Mouse (Mus musculus): ENCODE measurements around the gene Cyth2. TPM values are rescaled to one million over a fixed set of nuclear protein-coding genes. Genes with fewer than 3 reads are reported as not detected.

Cyth2 gene
- 30.1 and 42.3 TPM in 2 replicates for polyA plus RNA-seq (2012; rRNA removed; ENCODE audit: low replicate concordance)

GRCm38 (mm10) chr7:45813787-45814779 lies at the start of gene Cyth2:
TSS of gene Cyth2 (minus strand) at chr7:45814581.

GRCm38 (mm10) chr7:45830427-45831127 lies 16.2 kb upstream of the Cyth2 start, which contains the start of gene Grwd1:
TSS of gene Grwd1 (minus strand) at chr7:45830944.

GRCm38 (mm10) chr7:45824598-45824997 lies 10.2 kb upstream of the Cyth2 start, which contains the start of gene Kcnj14:
TSS of gene Kcnj14 (minus strand) at chr7:45824782.

GRCm38 (mm10) chr7:45784524-45785372 lies 29.6 kb downstream of the Cyth2 start, which contains the start of gene Sult2b1:
TSS of gene Sult2b1 (minus strand) at chr7:45784669.

DNA sequence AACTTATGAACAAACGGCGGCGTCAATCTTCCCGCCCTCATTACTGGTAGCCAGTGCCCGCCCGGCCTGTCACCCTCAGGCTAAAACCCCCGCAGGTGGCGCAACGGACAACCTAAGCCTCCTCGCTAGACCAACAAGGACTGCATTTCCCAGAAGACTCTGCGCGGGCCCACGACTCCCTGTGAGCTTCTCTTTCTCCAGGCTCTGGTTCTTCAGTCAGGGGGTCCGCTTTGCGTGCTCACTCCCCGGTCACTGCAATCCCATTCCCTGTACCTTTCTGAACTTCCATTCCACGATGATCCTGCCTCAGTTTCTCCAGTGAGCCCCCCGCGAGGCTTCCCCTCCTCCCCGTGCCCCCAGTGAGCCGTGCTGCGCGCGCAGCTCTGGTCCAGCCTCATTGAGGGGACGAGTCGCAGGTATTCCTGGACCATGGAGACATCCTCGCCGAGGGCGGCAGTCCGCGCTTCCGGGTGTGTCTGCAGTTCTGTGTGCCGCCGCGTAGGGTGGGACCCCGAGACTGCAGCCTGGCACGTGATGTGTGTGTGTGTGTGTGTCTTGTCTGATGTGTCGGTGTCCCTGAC lies 30.8 kb downstream of the Cyth2 start, which contains the start of gene Lmtk3:
Lmtk3 (plus strand) TSS at position 228 of the 581 bp plus-strand sequence.

Other genes with a start within 250 kb of the Cyth2 start
- 142 and 145 TPM in 2 replicates for gene Bcat2, start 244.4 kb downstream of the Cyth2 start, polyA plus RNA-seq (2012; rRNA removed; ENCODE audit: low replicate concordance)
- 0.67 and 0.88 TPM in 2 replicates for gene Fgf21, start 199.1 kb downstream of the Cyth2 start, polyA plus RNA-seq (2012; rRNA removed; ENCODE audit: low replicate concordance)
- gene Fut1, start 197.3 kb downstream of the Cyth2 start, polyA plus RNA-seq (2012; rRNA removed; ENCODE audit: low replicate concordance) = 0.12 and 0.72 TPM in 2 replicates
- 0.49 and 0.54 TPM in 2 replicates for gene Izumo1, start 192.8 kb downstream of the Cyth2 start, polyA plus RNA-seq (2012; rRNA removed; ENCODE audit: low replicate concordance)
- 32.4 and 54.6 TPM in 2 replicates for gene Rasip1, start 187.1 kb downstream of the Cyth2 start, polyA plus RNA-seq (2012; rRNA removed; ENCODE audit: low replicate concordance)
- 5.6 and 22.3 TPM in 2 replicates for gene Mamstr, start 174.6 kb downstream of the Cyth2 start, polyA plus RNA-seq (2012; rRNA removed; ENCODE audit: low replicate concordance)
- gene Fut2, start 148.2 kb downstream of the Cyth2 start, polyA plus RNA-seq (2012; rRNA removed; ENCODE audit: low replicate concordance) = 0.16 and 1.4 TPM in 2 replicates
- gene Ntn5, start 130.6 kb downstream of the Cyth2 start, polyA plus RNA-seq (2012; rRNA removed; ENCODE audit: low replicate concordance) = 0.72 and 2.4 TPM in 2 replicates
- gene Sec1, start 120.2 kb downstream of the Cyth2 start, polyA plus RNA-seq (2012; rRNA removed; ENCODE audit: low replicate concordance) = 0.72 and 0.76 TPM in 2 replicates
- 14.2 and 17.5 TPM in 2 replicates for gene Car11, start 114.7 kb downstream of the Cyth2 start, polyA plus RNA-seq (2012; rRNA removed; ENCODE audit: low replicate concordance)
- gene Dbp, start 109.5 kb downstream of the Cyth2 start, polyA plus RNA-seq (2012; rRNA removed; ENCODE audit: low replicate concordance) = 57.0 and 110 TPM in 2 replicates
- 1,150 and 1,812 TPM in 2 replicates for gene Rpl18, start 99.1 kb downstream of the Cyth2 start, polyA plus RNA-seq (2012; rRNA removed; ENCODE audit: low replicate concordance)
- 50.2 and 90.3 TPM in 2 replicates for gene Sphk2, start 96.6 kb downstream of the Cyth2 start, polyA plus RNA-seq (2012; rRNA removed; ENCODE audit: low replicate concordance)
- 1.9 and 3.4 TPM in 2 replicates for gene Fam83e, start 93.4 kb downstream of the Cyth2 start, polyA plus RNA-seq (2012; rRNA removed; ENCODE audit: low replicate concordance)
- gene Spaca4, start 88.8 kb downstream of the Cyth2 start, polyA plus RNA-seq (2012; rRNA removed; ENCODE audit: low replicate concordance) = 0.29 and 0.37 TPM in 2 replicates
- 3.9 and 7.3 TPM in 2 replicates for gene Lmtk3, start 30.8 kb downstream of the Cyth2 start, polyA plus RNA-seq (2012; rRNA removed; ENCODE audit: low replicate concordance)
- gene Sult2b1, start 29.9 kb downstream of the Cyth2 start, polyA plus RNA-seq (2012; rRNA removed; ENCODE audit: low replicate concordance) = 2.4 and 4.2 TPM in 2 replicates
- 4.8 and 9.6 TPM in 2 replicates for gene Kcnj14, start 10.2 kb upstream of the Cyth2 start, polyA plus RNA-seq (2012; rRNA removed; ENCODE audit: low replicate concordance)
- 14.9 and 20.4 TPM in 2 replicates for gene Grwd1, start 16.4 kb upstream of the Cyth2 start, polyA plus RNA-seq (2012; rRNA removed; ENCODE audit: low replicate concordance)
- 193 and 506 TPM in 2 replicates for gene Kdelr1, start 58.2 kb upstream of the Cyth2 start, polyA plus RNA-seq (2012; rRNA removed; ENCODE audit: low replicate concordance)
- 1.3 and 3.6 TPM in 2 replicates for gene Grin2d, start 63.8 kb upstream of the Cyth2 start, polyA plus RNA-seq (2012; rRNA removed; ENCODE audit: low replicate concordance)
- 0.26 TPM in 1 of 2 replicates, not detected in the other for gene Syngr4, start 82.1 kb upstream of the Cyth2 start, polyA plus RNA-seq (2012; rRNA removed; ENCODE audit: low replicate concordance)
- 138 and 156 TPM in 2 replicates for gene Tmem143, start 82.4 kb upstream of the Cyth2 start, polyA plus RNA-seq (2012; rRNA removed; ENCODE audit: low replicate concordance)
- gene Emp3, start 106.8 kb upstream of the Cyth2 start, polyA plus RNA-seq (2012; rRNA removed; ENCODE audit: low replicate concordance) = 335 and 341 TPM in 2 replicates
- 2.7 and 4.8 TPM in 2 replicates for gene Ccdc114, start 109.5 kb upstream of the Cyth2 start, polyA plus RNA-seq (2012; rRNA removed; ENCODE audit: low replicate concordance)
- 0.24 and 0.51 TPM in 2 replicates for gene Abcc6, start 215.7 kb upstream of the Cyth2 start, polyA plus RNA-seq (2012; rRNA removed; ENCODE audit: low replicate concordance)
- gene Nomo1, start 219.1 kb upstream of the Cyth2 start, polyA plus RNA-seq (2012; rRNA removed; ENCODE audit: low replicate concordance) = 30.0 and 41.1 TPM in 2 replicates